Mouse (Mus musculus): ENCODE results near the gene Gm45062. TPM values are rescaled to one million over a fixed set of nuclear protein-coding genes. Genes with fewer than 3 reads are reported as not detected.

The Gm45062 gene
- total and polyA plus RNA-seq, 3 experiments = 2.7 to 4.1 (median 3.2) TPM

DNA sequence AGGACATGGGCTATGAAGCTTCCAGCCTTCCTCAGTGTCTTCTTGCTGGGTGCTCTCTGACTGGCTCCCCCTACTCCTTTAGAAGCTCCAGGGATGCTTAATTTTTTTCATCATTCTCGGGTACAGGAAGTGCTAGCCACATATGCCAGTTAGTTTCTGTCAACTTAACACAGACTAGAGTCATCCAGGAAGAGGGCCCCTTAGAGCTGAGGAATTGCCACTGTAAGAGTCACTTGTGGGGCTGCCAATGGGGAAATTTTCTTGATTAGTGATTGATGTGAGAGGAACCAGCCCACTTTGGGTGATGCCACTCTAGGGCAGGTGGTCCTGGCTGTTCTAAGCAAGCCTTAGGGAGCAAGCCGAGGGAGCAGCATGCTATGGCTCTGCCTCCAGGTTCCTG is 380.3 kb downstream of the Gm45062 start:
- no peak overlapping the region for H3K9ac ChIP-seq (ENCODE audit: insufficient read depth, low read depth)
- peaks cover 18 to 35% of the 10 kb centered on the region in 2 experiments for H3K4me1 ChIP-seq (ENCODE audit: control insufficient read depth in 1 of 2, insufficient read depth in 2 of 2)
- H3K79me2 ChIP-seq (replicated peaks; ENCODE audit: control insufficient read depth, extremely low read depth, insufficient read depth, poor library complexity, severe bottlenecking) = no peaks in the 10 kb centered on the region
- dilution Hi-C loops (cut with MboI; ENCODE audit: extremely low pct_ligation_motif_present, extremely low pct_unique_long_range_greater_than_20kb, low sequenced_read_pairs) (no loop called here), in situ Hi-C loops (cut with MboI; ENCODE audit: low pct_ligation_motif_present, low pct_unique_long_range_greater_than_20kb, low sequenced_read_pairs) (no loop called here)
- no peak overlapping the region for H3K4me2 ChIP-seq (ENCODE audit: insufficient read depth, low read depth, poor library complexity, severe bottlenecking)
- no peak overlapping the region for H3K27ac ChIP-seq (ENCODE audit: insufficient read depth, low read depth)
- no peak overlapping the region for H3K4me3 ChIP-seq (replicated peaks in 1 of 3; ENCODE audit: low read depth in 2 of 3, low read length in 2 of 3, poor library complexity in 1 of 3)
- H3K36me3 ChIP-seq (replicated peaks in 1 of 2; ENCODE audit: control insufficient read depth in 1 of 2, insufficient read depth in 1 of 2, low read length in 1 of 2) = no peaks in the 10 kb centered on the region
- no peaks in the 10 kb centered on the region for H3K27me3 ChIP-seq (replicated peaks)
- TF ChIP-seq ZC3H11A (IDR thresholded peaks at IDR 0.05; ENCODE audit: low read depth, low read length) = no peak
- TF ChIP-seq MAX (IDR thresholded peaks at IDR 0.05; ENCODE audit: low read length) = no peak
- TF ChIP-seq SMC3 (IDR thresholded peaks at IDR 0.05; ENCODE audit: low read depth, low read length) = no peak
- no peak for TF ChIP-seq ZKSCAN1 (IDR thresholded peaks at IDR 0.05; ENCODE audit: borderline replicate concordance, low read depth, low read length)
- TF ChIP-seq GABPA (IDR thresholded peaks at IDR 0.05; ENCODE audit: insufficient replicate concordance, low read depth, low read length) = no peak
- TF ChIP-seq CTCF (conservative IDR thresholded peaks at IDR 0.05 in 1 of 2, IDR thresholded peaks at IDR 0.05 in 1 of 2; ENCODE audit: low read depth in 2 of 2, low read length in 2 of 2) = no peak
- TF ChIP-seq UBTF (IDR thresholded peaks at IDR 0.05; ENCODE audit: low read depth, low read length) = no peak
- TF ChIP-seq RAD21 (IDR thresholded peaks at IDR 0.05; ENCODE audit: low read depth, low read length) = no peak
- no peak for TF ChIP-seq POLR2AphosphoS2 (IDR thresholded peaks at IDR 0.05; ENCODE audit: low read depth, low read length)
- TF ChIP-seq CHD2 (IDR thresholded peaks at IDR 0.05; ENCODE audit: low read length) = no peak
- TF ChIP-seq PAX5 (IDR thresholded peaks at IDR 0.05; ENCODE audit: low read length) = no peak
- TF ChIP-seq USF2 (conservative IDR thresholded peaks at IDR 0.05; ENCODE audit: low read depth, low read length) = no peak
- TF ChIP-seq ZMIZ1 (IDR thresholded peaks at IDR 0.05; ENCODE audit: low read depth, low read length) = no peak
- TF ChIP-seq SIN3A (IDR thresholded peaks at IDR 0.05; ENCODE audit: low read length) = no peak
- no peak for TF ChIP-seq MXI1 (IDR thresholded peaks at IDR 0.05; ENCODE audit: low read depth, low read length)
- TF ChIP-seq TCF12 (IDR thresholded peaks at IDR 0.05; ENCODE audit: low read depth, low read length) = no peak
- H3K9me3 ChIP-seq (replicated peaks; ENCODE audit: low read length) = no peaks in the 10 kb centered on the region
- DNase-seq (ENCODE audit: extremely low read depth) = no peak

DNA sequence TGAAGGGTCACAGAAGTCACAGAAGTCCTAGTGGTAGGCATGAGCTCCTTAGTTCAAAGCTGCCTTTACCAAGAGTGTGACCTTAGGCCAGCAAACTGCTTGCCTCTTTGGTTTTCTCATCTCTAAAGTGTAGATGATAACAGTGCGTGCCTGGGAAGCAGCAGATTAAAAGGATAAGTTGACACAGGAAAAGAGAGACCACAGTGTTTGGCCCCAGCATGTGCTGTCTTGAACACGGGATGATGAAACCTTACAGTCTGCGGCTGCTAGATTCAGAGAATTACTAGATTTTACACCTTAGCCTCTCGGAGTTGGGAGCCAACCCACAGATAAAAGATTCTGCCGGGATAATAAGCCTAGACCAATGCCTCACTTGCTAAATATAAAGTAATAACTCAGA is 381.6 kb downstream of the Gm45062 start:
- Histone ChIP-seq H3K4me1 (ENCODE audit: control insufficient read depth in 1 of 2, insufficient read depth in 2 of 2) (peaks cover 22 to 41% of the 10 kb centered on the region in 2 experiments), H3K9ac (ENCODE audit: insufficient read depth, low read depth) (no peak overlapping the region), H3K79me2 (replicated peaks; ENCODE audit: control insufficient read depth, extremely low read depth, insufficient read depth, poor library complexity, severe bottlenecking) (no peaks in the 10 kb centered on the region), H3K4me3 (replicated peaks in 1 of 3; ENCODE audit: low read depth in 2 of 3, low read length in 2 of 3, poor library complexity in 1 of 3) (no peak overlapping the region), H3K4me2 (ENCODE audit: insufficient read depth, low read depth, poor library complexity, severe bottlenecking) (no peak overlapping the region), H3K9me3 (replicated peaks; ENCODE audit: low read length) (no peaks in the 10 kb centered on the region), H3K27me3 (replicated peaks) (no peaks in the 10 kb centered on the region), H3K27ac (ENCODE audit: insufficient read depth, low read depth) (no peak overlapping the region), H3K36me3 (replicated peaks in 1 of 2; ENCODE audit: control insufficient read depth in 1 of 2, insufficient read depth in 1 of 2, low read length in 1 of 2) (no peaks in the 10 kb centered on the region)
- no peak for DNase-seq (ENCODE audit: extremely low read depth)
- TF ChIP-seq CHD2 (IDR thresholded peaks at IDR 0.05; ENCODE audit: low read length) = no peak
- TF ChIP-seq SIN3A (IDR thresholded peaks at IDR 0.05; ENCODE audit: low read length) = no peak
- in situ Hi-C loops (cut with MboI; ENCODE audit: low pct_ligation_motif_present, low pct_unique_long_range_greater_than_20kb, low sequenced_read_pairs) = loop anchor here (10.0 kb wide), 1 partner anchor 54 kb away; no protein-coding TSS in a partner anchor
- dilution Hi-C loops (cut with MboI; ENCODE audit: extremely low pct_ligation_motif_present, extremely low pct_unique_long_range_greater_than_20kb, low sequenced_read_pairs) = no loop called here
